Mouse (Mus musculus): ENCODE results near the gene Adam6b.
A peak's percentile ranks its signal among the peaks of the same experiment; 100 is the strongest.
"Not testable (repeated sequence)": the region's sequence is repeated elsewhere in the genome, so short reads cannot be mapped to it uniquely, and the experiment has no call there.

Gene Adam6b

DNA sequence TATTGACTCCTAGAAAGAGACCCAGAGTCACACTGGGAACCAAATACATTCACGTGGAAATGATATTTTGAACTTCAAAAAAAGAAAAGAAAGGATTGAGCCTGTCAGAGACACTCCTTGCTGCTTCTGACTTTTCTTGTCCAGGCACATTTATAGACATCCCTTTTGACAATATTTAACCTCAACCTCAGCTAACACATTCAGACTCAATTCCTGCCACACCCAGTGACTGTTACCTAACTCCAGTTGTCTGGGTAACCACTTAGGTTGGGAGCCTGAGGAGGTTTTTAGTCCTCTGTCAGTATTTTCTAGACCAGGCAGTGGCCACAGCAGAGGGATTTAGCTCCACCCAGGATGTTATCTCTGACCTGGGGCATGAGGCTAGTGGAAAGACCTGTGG is at the start of gene Adam6b:
TSS of gene Adam6b (plus strand) at position 301 of the 400 bp plus-strand sequence.
- DNase-seq (ENCODE audit: low read depth, low spot score), result not testable (repeated sequence)

GRCm38 (mm10) chr12:113446061-113446460 is 43.2 kb upstream of the Adam6b start:
- DNase-seq (ENCODE audit: low read depth, low spot score), result no peak

DNA sequence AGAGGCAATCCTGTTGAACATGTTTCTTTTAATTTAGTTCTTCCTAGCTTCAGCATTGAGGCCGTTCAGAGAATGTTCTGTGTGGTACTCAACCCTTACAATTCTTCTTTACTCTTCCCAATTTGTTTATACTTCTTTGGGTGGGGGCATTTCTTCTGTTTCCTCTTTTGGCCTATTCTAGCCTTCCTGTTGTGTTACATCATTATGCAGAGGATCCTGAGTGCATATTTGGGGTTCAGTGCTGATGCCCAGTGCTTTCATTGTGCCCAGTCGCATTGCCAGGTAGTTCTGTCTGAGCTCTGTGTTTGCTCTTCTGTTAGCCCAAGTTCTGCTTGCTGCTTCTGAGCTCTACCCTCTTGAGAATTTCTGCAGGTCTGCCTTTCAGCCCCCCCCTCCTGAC is 13.1 kb upstream of the Adam6b start:
- no peak for DNase-seq (ENCODE audit: low read depth, low spot score)

- no peak for DNase-seq (ENCODE audit: low read depth, low spot score)
These were observed 7.2 kb upstream of the Adam6b start for GRCm38 (mm10) chr12:113482147-113482546.

GRCm38 (mm10) chr12:113482661-113483389 is 6.5 kb upstream of the Adam6b start:
- DNase-seq (ENCODE audit: low read depth, low spot score), result no peak

- no peak for DNase-seq (ENCODE audit: low read depth, low spot score)
These were observed 5.7 kb upstream of the Adam6b start for GRCm38 (mm10) chr12:113483492-113484162.

GRCm38 (mm10) chr12:113484971-113485485 is 4.3 kb upstream of the Adam6b start:
- DNase-seq (ENCODE audit: low read depth, low spot score), result peak; percentile 13

- DNase-seq (ENCODE audit: low read depth, low spot score), result peak; percentile 74
These were observed 1.6 kb upstream of the Adam6b start for GRCm38 (mm10) chr12:113487693-113488092.

GRCm38 (mm10) chr12:113525901-113526300 is 36.6 kb downstream of the Adam6b start:
- DNase-seq (ENCODE audit: low read depth, low spot score), result no peak

All from ZHBTc4 (cell line).